Mouse (Mus musculus) left cerebral cortex, adult 11 months (tissue): ENCODE data around the gene Boll.

Experiments used
- DNase-seq: peaks from one replicate; pipeline ENCODE4 v3.0.0; 2022; ENCODE audit warnings: low spot score

Gene Boll

DNA sequence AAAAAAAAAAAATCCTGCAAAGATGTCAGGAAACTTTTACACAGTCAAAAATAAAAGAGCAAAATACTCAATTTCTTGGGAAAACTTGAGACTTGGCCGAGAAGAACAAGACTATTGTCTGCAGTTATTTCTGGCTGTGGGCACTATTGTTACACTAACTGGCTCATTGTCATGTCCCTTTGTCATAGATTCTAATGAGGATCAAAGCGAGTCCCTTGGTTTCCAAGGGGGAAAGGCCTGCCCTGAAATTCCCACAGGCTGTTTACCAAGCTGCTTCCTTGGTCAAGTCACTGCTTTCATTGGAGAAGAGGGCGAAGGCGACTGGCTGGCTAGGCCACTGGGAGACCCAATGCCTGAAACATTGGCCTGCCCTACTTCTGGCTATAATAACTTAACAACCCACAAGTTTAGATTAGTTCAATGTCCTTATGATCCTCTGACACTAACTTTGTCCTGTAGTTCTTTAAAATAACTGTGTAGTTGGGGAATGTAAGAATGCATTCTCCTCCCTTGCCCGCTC is 157.4 kb downstream of the Boll start:
- no peak for DNase-seq

DNA sequence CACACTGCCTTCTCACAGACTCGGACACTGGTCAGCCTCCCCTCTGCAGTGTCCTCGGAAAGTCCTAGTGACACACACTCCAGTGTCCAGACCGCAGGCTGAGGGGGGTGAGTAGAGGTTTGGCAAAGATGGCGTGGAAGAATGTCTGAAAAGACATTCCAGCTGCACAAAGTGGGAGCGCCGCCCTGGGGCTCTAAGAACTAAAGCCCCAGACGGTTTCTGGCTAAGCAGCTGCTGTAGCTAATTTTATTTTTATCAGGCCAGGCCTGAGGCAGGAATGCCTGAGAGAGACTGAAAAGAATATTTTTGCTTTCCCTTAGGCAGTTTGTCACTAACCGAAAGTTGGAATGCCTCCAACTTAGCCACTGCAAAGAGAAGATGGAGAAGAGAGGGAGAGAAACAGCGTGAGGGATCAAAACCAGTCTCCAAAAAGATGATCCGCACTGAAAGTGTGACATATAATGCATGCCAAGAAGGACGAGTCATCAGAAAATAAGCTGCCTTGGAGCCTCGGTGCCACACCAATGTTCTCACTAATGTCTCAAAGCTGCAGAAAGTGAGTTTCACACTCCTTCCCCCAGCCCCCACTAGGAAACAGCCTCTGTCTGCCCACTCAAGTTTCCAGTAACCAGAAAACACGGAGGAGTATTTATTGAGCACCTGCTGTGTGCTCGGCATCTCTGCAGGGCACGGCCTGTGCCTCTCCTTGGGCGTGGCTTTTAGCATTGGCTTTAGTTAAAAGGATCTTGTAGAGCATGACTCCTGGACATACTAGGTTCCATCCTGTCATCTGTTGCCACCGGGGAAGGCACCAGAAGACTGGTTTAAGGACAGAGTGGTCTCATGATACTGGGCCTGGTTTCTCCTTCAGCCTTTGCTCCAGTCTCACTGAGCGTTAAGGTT is 161.2 kb downstream of the Boll start:
- DNase-seq: peak; percentile 28

DNA sequence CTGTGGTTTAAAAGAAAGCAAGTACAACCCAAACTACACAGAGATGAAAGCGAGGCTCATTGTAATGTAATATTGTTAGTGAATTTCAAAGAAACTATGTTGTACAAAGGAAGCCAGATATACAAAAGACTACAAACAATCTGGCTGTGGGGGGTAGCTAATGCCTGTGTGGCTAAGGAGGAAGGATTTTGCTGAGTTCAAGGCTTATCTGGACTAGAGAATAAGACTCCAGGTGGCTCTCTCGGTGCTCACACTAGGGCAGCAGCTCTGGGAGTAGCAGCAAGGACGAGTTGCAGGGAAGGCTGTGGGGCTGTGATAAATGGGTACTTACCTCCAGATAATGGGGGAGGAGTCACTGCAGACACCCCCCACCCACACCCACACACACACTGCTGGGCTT is 164.6 kb downstream of the Boll start:
- no peak for DNase-seq
